Mouse (Mus musculus) right cerebral cortex, postnatal 14 days (tissue): ENCODE results near the gene Tpst1.

Source experiments
- DNase-seq: peaks from one replicate; pipeline ENCODE4 v3.0.0; 2022

The Tpst1 gene

GRCm38 (mm10) chr5:130149726-130150310, 76.7 kb downstream of the Tpst1 start:
- DNase-seq: no peak

GRCm38 (mm10) chr5:130154286-130154685, 81.2 kb downstream of the Tpst1 start:
- DNase-seq: no peak

GRCm38 (mm10) chr5:130158545-130158944, 85.4 kb downstream of the Tpst1 start:
- DNase-seq: no peak

- DNase-seq: no peak
These were observed 86.7 kb downstream of the Tpst1 start for GRCm38 (mm10) chr5:130159761-130160201.

- DNase-seq: peak; percentile 80
These were observed 90.5 kb downstream of the Tpst1 start for GRCm38 (mm10) chr5:130163670-130164069.

- DNase-seq: no peak
These were observed 92.1 kb downstream of the Tpst1 start for GRCm38 (mm10) chr5:130165213-130165612.

- no peak for DNase-seq
These were observed 96.0 kb downstream of the Tpst1 start for GRCm38 (mm10) chr5:130169109-130169508.

GRCm38 (mm10) chr5:130170666-130171422, 97.7 kb downstream of the Tpst1 start:
- DNase-seq: no peak

GRCm38 (mm10) chr5:130171423-130171954, 98.4 kb downstream of the Tpst1 start, which contains the start of gene Rabgef1:
TSS of gene Rabgef1 (plus strand) at chr5:130171798.
- DNase-seq: peak; percentile 92

- peak; percentile 43 for DNase-seq
These were observed 99.0 kb downstream of the Tpst1 start for GRCm38 (mm10) chr5:130171956-130172601.

GRCm38 (mm10) chr5:130173012-130173411, 99.9 kb downstream of the Tpst1 start:
- no peak for DNase-seq

GRCm38 (mm10) chr5:130177871-130178270, 104.7 kb downstream of the Tpst1 start:
- DNase-seq: no peak

- no peak for DNase-seq
These were observed 107.2 kb downstream of the Tpst1 start for GRCm38 (mm10) chr5:130180362-130180761.

GRCm38 (mm10) chr5:130181740-130182540, 108.8 kb downstream of the Tpst1 start:
- no peak for DNase-seq

GRCm38 (mm10) chr5:130182541-130182821, 109.4 kb downstream of the Tpst1 start:
- no peak for DNase-seq

GRCm38 (mm10) chr5:130184193-130184856, 111.2 kb downstream of the Tpst1 start:
- no peak for DNase-seq

- no peak for DNase-seq
These were observed 112.2 kb downstream of the Tpst1 start for GRCm38 (mm10) chr5:130185312-130185711.
